Mouse (Mus musculus) limb, embryonic 14.5 days (tissue): Measurements from ENCODE around the gene Gm20518. TPM values are rescaled to one million over a fixed set of nuclear protein-coding genes. Genes with fewer than 3 reads are reported as not detected.

ENCODE experiments used
- ATAC-seq: fragments of 200-750 bp; cut with Nextera tagmentation; 2 replicates; pipeline ENCODE4 v1.8.0; 2017; ENCODE audit warnings: low read depth, moderate number of reproducible peaks, moderate TSS enrichment; ENCODE audit not compliant: low FRiP score
- DNase-seq: peaks from one replicate; pipeline ENCODE4 v3.0.0-alpha.2; 2015; ENCODE audit warnings: low spot score
- H3K27ac ChIP-seq: fragments of 300-500 bp; sonication (generic); replicated peaks from 2 replicates; pipeline ENCODE4 v1.5.1; 2014; ENCODE audit warnings: low read depth, mild to moderate bottlenecking, low read length, moderate library complexity, mixed read lengths
- H3K27me3 ChIP-seq: fragments of 300-500 bp; sonication (generic); 2 replicates; pipeline ENCODE4 v1.6.1; 2014; ENCODE audit warnings: low read length, mixed read lengths; ENCODE audit not compliant: control insufficient read depth, insufficient read depth
- H3K36me3 ChIP-seq: fragments of 300-500 bp; sonication (generic); 2 replicates; pipeline ENCODE4 v1.6.1; 2014; ENCODE audit warnings: mild to moderate bottlenecking, low read length, moderate library complexity, mixed read lengths; ENCODE audit not compliant: control insufficient read depth, insufficient read depth
- H3K4me1 ChIP-seq: fragments of 300-500 bp; sonication (generic); 2 replicates; pipeline ENCODE4 v1.6.1; 2014; ENCODE audit warnings: antibody characterized with exemption, low read length, mixed read lengths; ENCODE audit not compliant: control insufficient read depth, insufficient read depth
- H3K4me2 ChIP-seq: fragments of 300-500 bp; sonication (generic); replicated peaks from 2 replicates; pipeline ENCODE4 v1.6.1; 2014; ENCODE audit warnings: low read depth, mild to moderate bottlenecking, low read length, moderate library complexity; ENCODE audit not compliant: severe bottlenecking
- H3K4me3 ChIP-seq: fragments of 300-500 bp; sonication (generic); replicated peaks from 2 replicates; pipeline ENCODE4 v1.5.1; 2014; ENCODE audit warnings: low read length
- H3K9ac ChIP-seq: fragments of 300-500 bp; sonication (generic); 2 replicates; pipeline ENCODE4 v1.6.1; 2014; ENCODE audit warnings: mild to moderate bottlenecking, low read depth, low read length, moderate library complexity; ENCODE audit not compliant: severe bottlenecking
- H3K9me3 ChIP-seq: fragments of 300-500 bp; sonication (generic); 2 replicates; pipeline ENCODE4 v1.6.1; 2016; ENCODE audit warnings: low read length; ENCODE audit not compliant: control insufficient read depth
- POLR2A ChIP-seq: fragments of 200-500 bp; IDR thresholded peaks from 2 replicates; pipeline ENCODE4 v1.8.0; 2012; ENCODE audit warnings: inconsistent platforms, mild to moderate bottlenecking, moderate library complexity, borderline replicate concordance; ENCODE audit not compliant: insufficient read depth, insufficient read length; ENCODE audit errors: extremely low read depth
- WGBS: fragments of 180-500 bp; shearing (Covaris S2); extraction: QIAGEN DNeasy Blood & Tissue Kit; methylation state at CpG from one replicate; pipeline ENCODE4 v1.1.7; 2014; 5-methylcytosine and 5-hydroxymethylcytosine counted together
- polyA plus RNA-seq, 2 experiments: library from polyadenylated mRNA; depleted of rRNA in 1 of 2; stranded (reverse) in 1 of 2; unstranded in 1 of 2; fragments of >200 nt; fragmentation: Nextera tagmentation in 1 of 2; extraction: Ambion mirVana in 1 of 2; gene quantifications; 2 replicates each; pipeline versions ENCODE4 v1.2.1 to v1.2.3; 2012 to 2014

Gene Gm20518
- polyA plus RNA-seq, 2 experiments: 0.22 to 2.1 TPM

DNA sequence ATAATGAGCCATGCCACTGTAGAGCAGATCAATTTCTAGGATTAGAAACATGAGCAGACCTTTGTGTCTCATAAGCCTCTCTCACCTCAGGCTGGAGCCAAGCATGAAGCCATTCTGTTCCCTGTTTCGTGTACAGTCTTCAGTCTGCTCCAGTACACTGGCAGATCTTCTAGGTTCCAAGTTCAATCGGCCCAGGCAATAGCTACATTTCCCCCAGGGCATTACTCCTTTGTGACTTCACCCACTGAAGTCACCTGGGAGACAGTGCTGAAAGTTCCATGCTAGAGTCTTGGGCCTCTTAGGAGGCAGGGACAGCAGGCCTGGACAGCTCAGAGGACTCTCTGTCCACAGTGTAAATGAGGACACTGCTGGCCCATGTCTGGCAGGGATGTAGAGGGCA is 2.5 kb upstream of the Gm20518 start, which contains the start of gene Tssk1:
Tssk1 (plus strand) TSS at position 301 of the 400 bp plus-strand sequence.
- H3K9ac ChIP-seq: no peak within 1 kb of the TSS
- DNase-seq (no peak), ATAC-seq (no peak)
- TF ChIP-seq POLR2A: no peak
- peaks cover 17% of the 10 kb centered on the region for H3K4me1 ChIP-seq
- 85% methylated on average over 2 of the region's 2 CpGs for WGBS
- H3K4me3 ChIP-seq: no peak within 1 kb of the TSS
- peaks cover 11% of the 10 kb centered on the region; the same call in 1 of the 2 replicates for H3K36me3 ChIP-seq
- H3K4me2 ChIP-seq: no peak within 1 kb of the TSS
- H3K9me3 ChIP-seq: no peaks in the 10 kb centered on the region
- no peak within 1 kb of the TSS for H3K27ac ChIP-seq
- H3K27me3 ChIP-seq: no peaks in the 10 kb centered on the region

DNA sequence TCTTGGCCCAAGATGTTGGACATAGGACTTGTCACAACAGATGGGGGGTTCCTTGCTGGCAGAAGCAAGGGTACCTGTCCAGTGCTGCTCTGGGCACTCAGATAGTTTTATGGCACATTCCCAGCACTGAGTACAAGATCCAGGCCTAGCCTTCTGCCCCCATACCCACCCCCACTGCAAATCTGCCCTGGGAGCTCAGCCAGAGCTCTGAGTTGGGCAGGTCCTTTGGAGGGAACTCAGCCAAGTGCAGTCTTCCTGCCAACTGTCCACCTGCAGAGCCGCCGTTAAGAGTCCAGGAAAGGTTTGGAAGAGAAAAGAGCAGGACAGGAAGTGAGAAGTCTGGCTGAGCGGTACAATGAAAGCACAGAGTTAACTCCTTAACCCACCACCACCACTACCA is 1.1 kb upstream of the Gm20518 start:
- 0 out of 2 replicates have a peak, but pooled peaks cover 4% of the 10 kb centered on the region for H3K36me3 ChIP-seq
- DNase-seq: no peak
- ATAC-seq: no peak
- TF ChIP-seq POLR2A: no peak
- no peak overlapping the region for H3K4me3 ChIP-seq
- no peak overlapping the region for H3K4me2 ChIP-seq
- H3K9me3 ChIP-seq: no peaks in the 10 kb centered on the region
- no peak overlapping the region for H3K9ac ChIP-seq
- no peak overlapping the region for H3K27ac ChIP-seq
- no peaks in the 10 kb centered on the region for H3K27me3 ChIP-seq
- peaks cover 17% of the 10 kb centered on the region for H3K4me1 ChIP-seq
- 56% methylated on average over 3 of the region's 3 CpGs for WGBS

DNA sequence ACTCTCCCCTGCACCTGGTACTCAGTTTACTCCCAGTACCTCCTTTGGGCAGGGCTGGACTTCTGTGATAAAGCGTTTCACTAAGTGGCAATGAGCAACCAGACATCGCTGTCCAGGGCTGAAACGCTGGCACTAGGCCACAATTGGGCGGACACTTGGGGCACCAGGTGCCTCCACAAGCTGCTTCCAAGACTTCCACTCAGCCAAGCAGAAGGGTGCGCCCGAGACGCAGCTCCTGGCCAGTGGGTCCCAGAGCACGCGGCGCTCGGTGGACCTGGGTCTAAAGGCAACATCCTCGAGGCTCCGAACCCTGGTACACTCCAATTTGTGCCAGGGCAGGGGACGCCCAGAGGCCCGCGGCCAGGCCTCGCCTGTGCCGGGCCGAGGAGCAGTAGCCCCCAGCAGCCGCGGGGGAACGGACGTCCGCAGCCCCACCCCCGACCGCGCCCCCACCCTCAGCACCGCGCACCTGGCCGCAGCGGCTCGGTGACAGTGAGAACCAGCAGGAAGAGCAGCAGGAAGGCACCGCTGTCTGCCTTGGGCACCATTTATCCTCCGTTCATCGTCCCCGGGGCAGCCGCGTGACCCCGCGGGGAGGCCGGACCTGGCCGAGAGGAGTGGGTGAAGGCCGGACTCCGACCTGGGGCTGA is 429 bp downstream of the Gm20518 start:
- peak overlapping the region; percentile 98 for H3K4me3 ChIP-seq
- H3K4me1 ChIP-seq: peaks cover 17% of the 10 kb centered on the region
- H3K27ac ChIP-seq: peak overlapping the region; percentile 95
- 3% methylated on average over 39 of the region's 44 CpGs for WGBS
- ATAC-seq (peak; percentile 55), DNase-seq (peak; percentile 65)
- TF ChIP-seq POLR2A: no peak
- peak overlapping the region; percentile 83 for H3K4me2 ChIP-seq
- H3K9me3 ChIP-seq: no peaks in the 10 kb centered on the region
- H3K36me3 ChIP-seq: 0 out of 2 replicates have a peak, but pooled peaks cover 4% of the 10 kb centered on the region
- H3K27me3 ChIP-seq: no peaks in the 10 kb centered on the region
- peak overlapping the region; percentile 99 for H3K9ac ChIP-seq

DNA sequence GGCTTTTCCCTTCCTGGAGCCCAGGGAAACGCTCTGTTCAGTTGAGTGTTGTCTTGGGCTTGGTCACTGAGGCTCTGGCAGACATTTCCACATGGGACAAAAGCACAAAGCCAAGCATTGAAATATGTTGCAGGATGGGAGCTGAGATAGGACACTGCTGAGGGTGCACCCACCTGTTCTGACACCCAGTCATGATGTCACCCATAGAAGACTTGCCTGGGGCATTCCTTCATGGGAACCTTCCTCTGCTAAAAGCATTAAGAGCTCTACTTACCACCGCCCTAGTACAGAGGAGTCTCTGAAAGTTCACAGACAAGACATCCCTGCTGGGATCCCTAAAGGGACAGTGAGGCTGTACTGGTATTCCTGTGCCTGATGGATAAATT is 1.1 kb downstream of the Gm20518 start:
- H3K4me3 ChIP-seq: peak overlapping the region; percentile 98
- no peaks in the 10 kb centered on the region for H3K9me3 ChIP-seq
- H3K4me2 ChIP-seq: peak overlapping the region; percentile 83
- H3K27me3 ChIP-seq: no peaks in the 10 kb centered on the region
- peak overlapping the region; percentile 99 for H3K9ac ChIP-seq
- WGBS: 41% methylated on average over 2 of the region's 2 CpGs
- H3K4me1 ChIP-seq: peaks cover 17% of the 10 kb centered on the region
- no peak for TF ChIP-seq POLR2A
- H3K36me3 ChIP-seq: 0 out of 2 replicates have a peak, but pooled peaks cover 4% of the 10 kb centered on the region
- DNase-seq (no peak), ATAC-seq (no peak)
- no peak overlapping the region for H3K27ac ChIP-seq

DNA sequence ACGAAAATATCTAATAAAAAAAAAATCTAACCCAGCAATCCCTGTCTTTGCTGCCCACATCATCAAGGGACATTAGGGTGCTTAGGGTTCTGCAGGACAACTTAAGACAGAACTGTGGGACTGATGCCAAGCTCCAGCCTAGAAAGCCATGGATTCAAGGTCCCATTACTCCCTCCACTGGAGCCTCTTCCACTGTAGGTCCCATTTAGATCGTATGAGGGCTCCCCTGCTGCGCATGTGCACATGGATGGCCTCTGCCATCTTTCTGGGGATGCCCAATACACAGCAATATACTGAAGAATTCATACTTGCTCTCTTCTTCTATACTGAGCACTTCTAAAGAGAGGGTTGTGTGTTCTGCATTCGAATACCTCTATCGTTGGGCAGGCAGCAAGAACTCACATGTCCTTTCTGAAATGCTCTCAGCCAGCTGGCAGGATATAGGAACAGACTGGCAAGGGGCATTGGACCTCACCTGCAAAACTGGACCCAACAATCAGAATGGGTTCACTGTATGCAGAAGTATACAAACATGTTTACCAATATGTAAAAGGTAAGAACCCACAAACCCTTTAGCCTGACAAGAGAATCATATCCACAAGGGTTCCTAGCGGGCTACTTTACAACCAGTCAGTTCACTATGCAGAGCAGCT is 1.7 kb downstream of the Gm20518 start:
- Histone ChIP-seq H3K9ac (0 out of 2 replicates have a peak overlapping the region, but pooled peaks have one; percentile 99), H3K4me3 (peak overlapping the region; percentile 98), H3K36me3 (peaks cover 5% of the 10 kb centered on the region; the same call in 1 of the 2 replicates), H3K4me1 (peaks cover 17% of the 10 kb centered on the region), H3K9me3 (no peaks in the 10 kb centered on the region), H3K27ac (no peak overlapping the region), H3K27me3 (no peaks in the 10 kb centered on the region), H3K4me2 (peak overlapping the region; percentile 83)
- DNase-seq (no peak), ATAC-seq (no peak)
- no peak for TF ChIP-seq POLR2A
- 78% methylated on average over 6 of the region's 6 CpGs for WGBS
